Mouse (Mus musculus) forebrain, embryonic 14.5 days (tissue): ENCODE results near the gene Gper1. TPM values are rescaled to one million over a fixed set of nuclear protein-coding genes. Genes with fewer than 3 reads are reported as not detected.

Experiments used
- ATAC-seq: fragments of 200-750 bp; cut with Nextera tagmentation; 2 replicates; pipeline ENCODE4 v1.8.0; 2017; ENCODE audit warnings: mild to moderate bottlenecking, moderate library complexity
- DNase-seq: peaks from one replicate; pipeline ENCODE4 v3.0.0-alpha.2; 2015; ENCODE audit warnings: low spot score
- H3K27ac ChIP-seq: fragments of 300-500 bp; sonication (generic); 2 replicates; pipeline ENCODE4 v1.5.1; 2014; ENCODE audit warnings: low read depth, mild to moderate bottlenecking, control low read depth, low read length, moderate library complexity
- H3K27me3 ChIP-seq: fragments of 300-500 bp; sonication (generic); replicated peaks from 2 replicates; pipeline ENCODE4 v1.6.1; 2014; ENCODE audit warnings: low read length, control low read depth, mixed read lengths; ENCODE audit not compliant: control insufficient read depth, insufficient read depth
- H3K36me3 ChIP-seq: fragments of 300-500 bp; sonication (generic); 2 replicates; pipeline ENCODE4 v1.6.1; 2014; ENCODE audit warnings: low read length, control low read depth; ENCODE audit not compliant: control insufficient read depth, insufficient read depth
- H3K4me1 ChIP-seq: fragments of 300-500 bp; sonication (generic); 2 replicates; pipeline ENCODE4 v1.6.1; 2014; ENCODE audit warnings: antibody characterized with exemption, low read length, control low read depth; ENCODE audit not compliant: control insufficient read depth, insufficient read depth
- H3K4me2 ChIP-seq: fragments of 300-500 bp; sonication (generic); 2 replicates; pipeline ENCODE4 v1.6.1; 2014; ENCODE audit warnings: mild to moderate bottlenecking, control low read depth, low read length
- H3K4me3 ChIP-seq: fragments of 300-500 bp; sonication (generic); 2 replicates; pipeline ENCODE4 v1.5.1; 2014; ENCODE audit warnings: low read depth, low read length, control low read depth
- H3K9ac ChIP-seq: fragments of 300-500 bp; sonication (generic); 2 replicates; pipeline ENCODE4 v1.6.1; 2014; ENCODE audit warnings: mild to moderate bottlenecking, low read length, control low read depth, moderate library complexity
- H3K9me3 ChIP-seq: fragments of 300-500 bp; sonication (generic); replicated peaks from 2 replicates; pipeline ENCODE4 v1.6.1; 2016; ENCODE audit warnings: low read length, control low read depth, mixed read lengths; ENCODE audit not compliant: control insufficient read depth
- whole genome bisulfite sequencing: fragments of 180-500 bp; shearing (Covaris S2); extraction: QIAGEN DNeasy Blood & Tissue Kit; methylation state at CpG from one replicate; pipeline ENCODE4 v1.1.7; 2014; 5-methylcytosine and 5-hydroxymethylcytosine counted together
- polyA plus RNA-seq: library from polyadenylated mRNA; unstranded; fragments of >200 nt; fragmentation: Nextera tagmentation; extraction: Ambion mirVana; gene quantifications from 2 replicates; pipeline ENCODE4 v1.2.1, GENCODE M21; 2014

Gper1 gene
- polyA plus RNA-seq, 1 experiment from 2014 or later, result 10.2 TPM

DNA sequence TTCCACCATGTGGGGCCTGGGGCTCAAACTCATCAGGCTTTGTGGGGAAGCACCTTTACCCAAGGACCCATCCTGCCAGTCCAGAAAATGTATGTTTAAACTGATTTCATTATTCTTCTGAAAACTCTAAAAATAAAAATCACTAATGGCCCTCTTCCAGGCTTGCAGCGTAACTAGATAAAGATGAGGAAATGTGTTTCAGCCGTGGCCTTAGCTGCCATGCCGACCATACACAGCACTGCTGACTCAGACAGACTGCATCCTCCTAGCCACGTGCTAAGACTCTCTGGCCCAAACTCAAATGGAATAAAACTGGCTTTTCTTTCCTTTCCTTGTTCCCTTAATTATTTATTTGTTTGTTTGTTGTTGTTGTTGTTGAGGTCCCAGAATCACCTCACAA, 41.9 kb downstream of the Gper1 start:
- ATAC-seq, result no peak
- DNase-seq, result no peak
- Histone ChIP-seq H3K27me3 (no peaks in the 10 kb centered on the region), H3K36me3 (no peaks in the 10 kb centered on the region), H3K9ac (no peak overlapping the region), H3K4me3 (no peak overlapping the region), H3K4me1 (peaks cover 3% of the 10 kb centered on the region), H3K4me2 (no peak overlapping the region), H3K9me3 (no peaks in the 10 kb centered on the region), H3K27ac (no peak overlapping the region)
- WGBS, result 80% methylated on average over 4 of the region's 4 CpGs

DNA sequence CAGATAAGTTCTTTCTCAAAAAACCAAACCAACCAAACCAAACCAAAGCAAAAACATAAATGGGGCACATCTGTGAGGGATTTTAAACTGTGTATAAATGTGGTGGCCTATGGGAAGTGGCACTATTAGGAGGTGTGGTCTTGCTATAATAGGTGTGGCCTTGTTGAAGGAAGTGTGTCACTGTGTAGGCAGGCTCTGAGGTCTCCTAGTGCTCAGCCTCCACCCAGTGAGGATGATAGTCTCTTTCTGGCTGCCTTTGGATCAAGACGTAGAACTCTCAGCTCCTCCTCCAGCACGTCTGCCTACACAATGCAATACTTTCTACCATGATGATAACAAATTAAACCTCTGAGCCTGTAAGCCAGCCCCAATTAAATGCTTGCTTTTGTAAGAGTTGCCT, 43.4 kb downstream of the Gper1 start:
- WGBS, result 72% methylated on average over 2 of the region's 2 CpGs
- Histone ChIP-seq H3K4me3 (no peak overlapping the region), H3K36me3 (peaks cover 3% of the 10 kb centered on the region), H3K4me2 (no peak overlapping the region), H3K27ac (no peak overlapping the region), H3K4me1 (no peaks in the 10 kb centered on the region), H3K9me3 (no peaks in the 10 kb centered on the region), H3K9ac (no peak overlapping the region), H3K27me3 (no peaks in the 10 kb centered on the region)
- DNase-seq, result no peak
- ATAC-seq, result no peak

DNA sequence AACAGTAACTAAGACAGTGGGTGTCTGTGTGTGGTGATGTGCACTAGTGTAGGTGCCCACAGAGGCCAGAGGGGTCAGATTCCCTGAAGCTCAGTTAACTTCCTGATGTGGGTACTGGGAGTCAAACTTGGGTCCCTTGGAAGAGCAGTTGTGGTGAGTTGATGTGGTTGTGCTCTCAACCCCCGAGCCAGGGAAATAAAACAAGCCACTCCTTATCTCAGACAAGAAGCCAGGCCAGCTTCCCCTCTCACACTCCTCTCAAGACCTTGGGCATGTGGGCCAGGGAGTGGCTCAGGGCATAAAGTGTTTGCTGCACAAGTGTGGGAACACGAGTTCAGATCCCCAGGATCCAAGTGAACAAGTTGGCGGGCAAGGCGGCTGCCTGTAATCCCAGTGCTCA, 43.9 kb downstream of the Gper1 start:
- no peak overlapping the region for H3K4me2 ChIP-seq
- H3K4me3 ChIP-seq, result no peak overlapping the region
- no peaks in the 10 kb centered on the region for H3K9me3 ChIP-seq
- ATAC-seq, result no peak
- DNase-seq, result no peak
- peaks cover 7% of the 10 kb centered on the region for H3K36me3 ChIP-seq
- no peak overlapping the region for H3K9ac ChIP-seq
- no peaks in the 10 kb centered on the region for H3K27me3 ChIP-seq
- no peaks in the 10 kb centered on the region for H3K4me1 ChIP-seq
- no peak overlapping the region for H3K27ac ChIP-seq
- 75% methylated on average over 4 of the region's 4 CpGs for WGBS

DNA sequence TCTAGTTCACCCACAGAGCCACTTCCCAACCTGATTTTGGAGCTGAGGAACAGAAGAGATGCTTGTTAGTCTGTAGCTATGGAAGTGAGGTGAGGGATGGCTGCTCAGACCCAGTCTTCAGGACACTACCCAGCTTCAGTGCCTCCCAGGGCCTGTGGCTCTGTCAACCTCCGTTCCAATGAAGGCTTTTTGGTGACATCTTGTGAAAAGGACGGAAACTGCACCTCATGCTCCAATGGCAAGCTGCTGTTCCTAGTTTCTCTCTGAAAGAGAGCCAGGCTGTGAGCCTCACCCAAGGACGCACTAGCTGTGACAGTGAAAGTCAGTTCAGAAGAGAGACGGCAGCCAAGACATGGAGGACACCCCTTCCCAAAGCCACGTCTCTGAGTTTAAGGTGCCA, 45.0 kb downstream of the Gper1 start:
- DNase-seq (peak; percentile 51), ATAC-seq (no peak)

DNA sequence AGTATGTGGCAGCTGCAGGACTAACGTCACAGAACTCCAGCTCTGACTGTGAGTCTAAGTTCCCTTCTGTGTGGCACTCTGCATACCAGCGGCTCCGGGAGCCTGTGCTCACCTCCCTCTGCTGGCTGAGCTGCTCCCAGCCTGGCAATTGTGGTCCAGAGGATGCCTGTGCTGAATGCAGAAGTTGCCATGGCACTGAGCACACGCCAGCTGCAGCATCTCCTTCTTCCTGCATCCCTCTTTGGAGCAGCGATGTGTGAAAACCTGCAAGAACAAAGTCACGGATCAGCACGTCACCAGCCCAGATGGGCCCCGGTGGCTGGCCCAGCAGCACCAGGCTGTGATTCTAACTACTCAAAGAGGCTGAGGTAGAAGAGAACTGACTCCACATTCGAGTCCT, 51.8 kb downstream of the Gper1 start:
- Histone ChIP-seq H3K4me2 (no peak overlapping the region), H3K9me3 (no peaks in the 10 kb centered on the region), H3K9ac (no peak overlapping the region), H3K4me1 (no peaks in the 10 kb centered on the region), H3K27me3 (no peaks in the 10 kb centered on the region), H3K4me3 (no peak overlapping the region), H3K27ac (no peak overlapping the region), H3K36me3 (peaks cover 86% of the 10 kb centered on the region)
- DNase-seq, result no peak
- 71% methylated on average over 9 of the region's 9 CpGs for WGBS
- no peak for ATAC-seq

More for the DNA sequence above, 45.0 kb downstream of the Gper1 start:
- no peaks in the 10 kb centered on the region for H3K27me3 ChIP-seq
- peaks cover 19% of the 10 kb centered on the region for H3K36me3 ChIP-seq
- 49% methylated on average over 5 of the region's 5 CpGs for WGBS
- no peak overlapping the region for H3K9ac ChIP-seq
- no peak overlapping the region for H3K27ac ChIP-seq
- no peak overlapping the region for H3K4me3 ChIP-seq
- no peak overlapping the region for H3K4me2 ChIP-seq
- H3K9me3 ChIP-seq, result no peaks in the 10 kb centered on the region
- H3K4me1 ChIP-seq, result no peaks in the 10 kb centered on the region

Other genes starting within 250 kb of the Gper1 start
- gene Sun1, start 222.5 kb upstream of the Gper1 start, polyA plus RNA-seq, result 44.4 and 49.0 TPM in 2 replicates
- gene Get4, start 170.8 kb upstream of the Gper1 start, polyA plus RNA-seq, result 114 and 125 TPM in 2 replicates
- 12.8 and 21.6 TPM in 2 replicates for gene Adap1, start 97.5 kb upstream of the Gper1 start, polyA plus RNA-seq
- gene Cox19, start 71.7 kb upstream of the Gper1 start, polyA plus RNA-seq, result 127 and 155 TPM in 2 replicates
- gene Cyp2w1, start 70.5 kb upstream of the Gper1 start, polyA plus RNA-seq, result not detected in 2 replicates
- gene Gpr146, start 45.5 kb upstream of the Gper1 start, polyA plus RNA-seq, result 0.85 and 0.93 TPM in 2 replicates
- 0.18 TPM in 1 of 2 replicates, not detected in the other for gene C130050O18Rik, start 17.9 kb upstream of the Gper1 start, polyA plus RNA-seq
- 14.9 and 15.2 TPM in 2 replicates for gene 3110082I17Rik, start 37.4 kb downstream of the Gper1 start, polyA plus RNA-seq
- 10.1 and 10.7 TPM in 2 replicates for gene Zfand2a, start 61.4 kb downstream of the Gper1 start, polyA plus RNA-seq
- gene Uncx, start 120.3 kb downstream of the Gper1 start, polyA plus RNA-seq, result 2.3 and 3.5 TPM in 2 replicates